Mouse (Mus musculus) brain, embryonic 18.5 days (tissue): ENCODE measurements around the gene Fcer1g.

Experiments
- DNase-seq: peaks from one replicate; pipeline ENCODE4 v3.0.0-alpha.2; 2012; ENCODE audit warnings: low read depth, low spot score

Fcer1g gene

DNA sequence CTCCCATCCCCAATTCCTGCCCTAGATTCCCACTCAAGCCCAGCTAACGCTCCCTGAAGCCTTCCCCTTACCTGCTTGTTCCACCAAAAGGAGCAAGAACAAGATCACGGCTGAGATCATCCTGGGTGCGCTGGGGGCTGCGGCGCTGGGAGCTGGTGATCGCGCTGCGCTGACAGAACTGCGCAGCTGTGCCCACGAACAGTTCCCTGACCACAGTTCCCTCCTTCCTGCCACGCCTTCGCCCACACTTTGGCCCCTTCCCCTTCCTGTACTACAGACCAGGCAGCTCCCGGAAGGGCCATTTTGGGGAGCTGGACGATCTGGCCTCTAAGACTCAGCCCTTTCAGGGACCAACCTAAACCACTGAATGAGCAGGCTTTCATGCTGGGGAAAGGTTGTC, at the start of gene Fcer1g:
Gene Fcer1g (minus strand): TSS at position 240 of the 400 bp plus-strand sequence.
- DNase-seq, result no peak

- no peak for DNase-seq
Measured at GRCm38 (mm10) chr1:171283188-171284160, 49.3 kb upstream of the Fcer1g start.

DNA sequence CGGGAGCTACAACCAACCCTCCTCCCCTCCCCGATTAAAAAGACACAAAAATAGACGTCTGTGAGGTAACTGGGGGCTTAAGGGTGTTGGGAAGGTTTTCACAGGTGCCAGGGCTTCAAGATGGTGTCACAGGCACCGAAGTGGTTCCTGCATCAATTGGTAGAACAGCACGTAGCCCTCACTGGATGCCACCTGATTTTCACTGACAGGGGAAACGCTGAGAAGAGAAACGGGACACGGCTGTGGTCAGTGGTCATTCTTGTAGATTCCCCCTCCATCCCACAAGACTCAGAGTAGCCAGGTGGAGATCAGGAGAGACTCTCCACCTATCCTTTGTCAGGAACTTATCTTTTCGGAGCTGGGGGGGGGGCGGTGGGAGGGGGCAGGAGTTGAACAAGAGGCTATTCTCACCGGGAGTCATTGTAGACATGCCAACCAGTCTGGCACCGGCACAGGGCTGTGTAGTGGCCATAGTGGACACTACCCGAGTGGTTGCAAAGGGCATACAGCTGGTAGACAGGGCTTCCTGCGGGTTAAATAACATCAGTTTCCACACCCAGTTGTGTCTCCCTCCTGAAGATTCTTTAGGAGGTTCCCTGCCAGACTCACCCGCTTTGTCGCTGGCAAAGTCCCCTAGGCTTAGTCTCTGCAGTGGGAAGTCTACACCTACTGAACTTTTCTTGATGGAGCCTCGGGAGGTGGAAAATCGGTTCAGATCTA, 48.1 kb upstream of the Fcer1g start:
- DNase-seq, result no peak

DNA sequence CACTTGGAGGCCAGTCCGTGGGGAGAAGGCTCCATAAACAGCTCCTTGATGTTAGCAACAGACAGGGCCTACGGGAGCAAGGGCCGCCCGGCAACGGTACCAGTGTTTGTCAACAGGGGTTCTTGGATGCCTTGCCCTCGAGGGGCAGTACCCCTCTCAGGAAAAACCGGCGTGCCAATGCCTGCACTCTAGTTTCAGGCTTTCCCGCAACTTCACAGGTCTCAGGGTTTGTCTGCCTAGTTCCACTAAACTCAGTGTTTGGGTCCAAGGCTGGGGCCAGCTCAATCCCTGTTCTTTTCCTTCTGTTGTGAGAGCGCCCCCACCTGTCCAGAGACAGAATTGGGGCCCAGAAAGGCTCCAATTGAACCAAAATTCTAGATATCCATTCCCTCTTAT, 47.4 kb upstream of the Fcer1g start:
- DNase-seq, result no peak

GRCm38 (mm10) chr1:171280916-171281527, 46.9 kb upstream of the Fcer1g start, which contains the start of gene Ppox:
TSS of gene Ppox (minus strand) at chr1:171281186.
- DNase-seq, result peak; percentile 97

DNA sequence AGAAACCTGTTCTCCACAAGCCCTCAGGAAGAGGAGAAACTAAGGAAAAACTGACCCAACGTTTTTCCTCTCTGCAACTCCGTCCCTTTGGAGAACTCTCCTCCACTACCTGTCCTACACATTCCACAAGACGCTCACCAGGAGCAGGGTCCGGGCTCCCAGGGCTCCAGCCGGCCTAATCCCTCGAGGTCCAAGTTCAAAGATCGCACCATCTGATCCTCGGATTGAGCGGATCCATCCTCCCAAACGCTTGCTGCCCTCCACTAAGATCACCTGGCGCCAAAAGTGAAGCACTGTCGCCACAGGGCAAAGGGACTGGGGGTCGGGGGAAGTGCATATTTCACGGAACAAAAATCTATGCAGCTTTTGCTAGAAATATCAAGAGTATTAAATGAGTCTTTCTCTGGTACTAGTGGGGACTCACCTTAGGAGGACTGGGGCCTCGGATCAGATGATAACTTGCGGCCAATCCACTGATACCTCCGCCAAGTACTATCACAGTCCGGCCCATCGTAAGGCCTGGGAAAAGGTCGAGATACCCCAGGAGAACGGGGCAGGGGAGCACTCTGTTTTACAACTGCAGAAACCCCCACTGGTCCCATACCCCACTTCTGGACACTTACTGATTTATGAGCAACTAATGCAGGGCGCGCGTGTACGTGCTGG, 46.2 kb upstream of the Fcer1g start:
- DNase-seq, result no peak

DNA sequence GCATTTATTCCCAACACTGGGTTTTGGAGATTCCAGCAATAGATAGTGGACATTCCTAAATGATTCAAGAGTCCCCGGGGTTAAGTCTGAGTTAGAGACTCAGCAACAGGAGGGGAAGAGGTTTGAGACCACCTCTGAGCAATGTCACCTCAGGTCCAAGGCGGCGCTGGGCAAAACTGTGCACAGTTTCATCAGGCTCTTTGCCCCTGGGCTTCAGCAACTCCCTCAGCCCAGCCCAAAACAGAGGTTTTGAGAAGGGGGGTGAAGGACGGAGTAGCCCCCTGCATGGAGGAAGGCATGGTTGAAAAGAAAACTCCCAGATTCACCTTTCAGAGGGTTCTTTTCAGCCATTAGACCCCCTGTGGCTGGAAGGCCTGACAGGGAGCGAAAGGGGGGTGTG, 45.6 kb upstream of the Fcer1g start:
- no peak for DNase-seq

DNA sequence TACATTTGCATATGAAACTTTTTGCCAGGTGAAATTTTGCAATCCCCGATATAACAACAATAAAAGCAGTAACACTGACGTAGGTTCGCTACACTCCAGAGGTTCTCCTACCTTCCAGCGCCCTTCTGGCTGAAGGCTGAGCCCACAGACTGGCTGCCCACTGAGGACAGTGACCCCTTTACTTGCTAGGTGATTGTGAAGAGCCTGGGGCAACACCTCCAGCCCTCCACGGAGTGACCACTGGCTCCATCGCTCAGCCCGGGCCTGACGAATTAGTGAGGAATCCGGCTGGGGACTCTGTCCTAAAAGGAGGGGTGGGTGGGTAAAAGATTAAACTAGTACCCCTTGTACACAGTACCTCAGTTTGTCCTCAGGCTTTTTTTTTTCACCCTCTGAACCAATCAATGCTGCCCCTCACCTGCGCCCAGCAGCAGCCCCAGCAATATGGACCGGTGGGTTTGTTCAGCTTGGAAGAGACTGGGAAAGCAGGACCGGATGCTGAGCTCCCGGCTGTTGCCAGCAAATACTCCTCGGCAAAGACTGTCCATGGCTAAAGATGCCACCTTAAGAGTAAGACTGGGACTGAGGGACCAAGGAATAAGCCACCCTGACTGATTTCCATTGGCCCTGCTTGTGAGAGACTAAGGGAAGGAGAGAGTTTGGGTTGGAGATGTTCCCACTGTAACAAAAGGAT, 45.0 kb upstream of the Fcer1g start:
- DNase-seq, result no peak

GRCm38 (mm10) chr1:171278436-171278835, 44.3 kb upstream of the Fcer1g start:
- no peak for DNase-seq

DNA sequence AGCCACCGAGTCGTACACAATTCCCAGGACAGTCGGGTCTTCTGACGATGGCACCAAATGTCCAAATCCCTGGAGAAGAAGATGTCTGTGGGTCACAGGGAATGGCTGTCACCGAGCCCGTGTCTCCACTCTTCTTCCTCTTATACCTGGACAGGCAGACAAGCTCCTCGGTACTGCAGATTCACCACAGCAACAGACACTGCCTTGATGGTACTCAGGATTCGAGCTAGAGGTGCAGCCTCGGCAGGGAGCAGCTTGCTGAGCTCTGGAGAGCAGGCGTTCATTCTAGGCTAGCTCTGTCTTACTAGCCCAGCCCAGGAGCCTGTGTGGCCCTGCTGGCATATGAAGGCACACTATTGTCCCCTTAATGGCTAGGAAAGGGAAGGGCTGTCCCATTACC, 43.6 kb upstream of the Fcer1g start:
- no peak for DNase-seq

DNA sequence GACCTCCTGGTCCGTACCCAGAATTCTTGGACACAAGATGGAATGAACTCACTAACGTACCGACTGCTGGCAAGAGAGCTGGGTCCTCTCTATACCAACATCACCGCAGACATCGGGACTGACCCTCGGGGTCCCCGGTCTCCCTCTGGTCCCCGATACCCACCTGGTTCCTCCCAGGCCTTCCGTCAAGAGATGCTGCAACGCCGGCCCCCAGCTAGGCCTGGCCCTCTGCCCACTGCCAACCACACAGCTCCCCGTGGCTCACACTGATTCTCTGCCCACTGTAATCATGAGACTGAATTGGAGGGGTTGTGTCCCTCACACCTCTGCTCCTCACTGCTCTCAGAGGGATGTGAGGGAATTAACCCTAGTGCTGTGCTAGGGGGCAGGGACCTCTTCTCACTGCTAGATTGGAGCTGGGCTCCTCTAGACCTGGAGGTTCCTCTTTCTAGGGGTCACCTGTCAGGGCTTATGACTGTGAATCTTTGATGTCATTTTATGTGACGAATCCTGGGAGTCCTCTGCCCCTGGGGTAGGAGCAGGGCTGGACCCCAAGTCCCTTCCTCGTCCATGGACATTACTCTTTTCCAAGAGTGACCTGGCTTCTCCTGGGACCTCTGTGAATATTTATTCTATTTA, 42.1 kb upstream of the Fcer1g start:
- no peak for DNase-seq

GRCm38 (mm10) chr1:171275144-171275734, 41.1 kb upstream of the Fcer1g start:
- DNase-seq, result no peak

GRCm38 (mm10) chr1:171274171-171274570, 40.0 kb upstream of the Fcer1g start:
- DNase-seq, result no peak

- no peak for DNase-seq
Measured at GRCm38 (mm10) chr1:171272086-171272485, 37.9 kb upstream of the Fcer1g start.

- no peak for DNase-seq
Measured at GRCm38 (mm10) chr1:171271622-171272021, 37.5 kb upstream of the Fcer1g start.

DNA sequence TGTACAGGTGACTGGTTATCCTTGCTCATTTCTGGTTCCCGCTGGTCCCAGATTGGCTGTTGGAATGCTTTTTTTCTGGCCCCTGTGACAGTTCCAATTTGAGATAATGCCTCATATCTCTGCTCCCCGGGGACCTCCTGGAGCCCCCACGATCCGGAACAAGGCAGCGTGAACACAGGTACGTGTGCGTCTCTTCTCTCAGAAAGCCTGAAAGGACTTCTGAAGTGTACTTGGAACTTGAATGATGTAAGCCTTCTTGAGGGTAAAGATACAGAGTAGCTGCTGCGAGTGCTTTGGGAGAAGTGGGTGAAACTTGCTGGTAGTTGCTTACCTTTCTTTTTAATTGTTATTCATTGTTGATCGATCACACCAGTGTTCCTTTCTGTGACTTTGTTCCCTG, 37.0 kb upstream of the Fcer1g start:
- DNase-seq, result no peak

DNA sequence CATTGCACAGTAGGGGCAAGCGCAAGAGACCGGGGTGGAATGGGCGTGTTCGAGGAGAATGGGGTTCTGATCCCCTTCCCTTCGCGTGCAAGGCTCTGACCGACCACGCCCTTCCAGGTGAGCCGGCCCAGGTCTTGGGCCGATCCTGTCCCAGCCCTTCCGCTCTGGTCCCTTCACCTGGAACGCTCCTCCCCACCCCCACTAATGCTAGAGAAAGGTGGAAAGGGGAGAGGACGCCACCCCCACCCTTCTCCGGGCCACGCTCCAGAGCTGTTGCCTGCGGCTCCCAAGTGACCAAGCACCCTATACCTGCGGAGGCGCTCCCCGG, 36.4 kb upstream of the Fcer1g start:
- DNase-seq, result no peak

GRCm38 (mm10) chr1:171269848-171270572, 35.8 kb upstream of the Fcer1g start, which contains the start of gene B4galt3:
TSS of gene B4galt3 (plus strand) at chr1:171270328.
- DNase-seq, result no peak

DNA sequence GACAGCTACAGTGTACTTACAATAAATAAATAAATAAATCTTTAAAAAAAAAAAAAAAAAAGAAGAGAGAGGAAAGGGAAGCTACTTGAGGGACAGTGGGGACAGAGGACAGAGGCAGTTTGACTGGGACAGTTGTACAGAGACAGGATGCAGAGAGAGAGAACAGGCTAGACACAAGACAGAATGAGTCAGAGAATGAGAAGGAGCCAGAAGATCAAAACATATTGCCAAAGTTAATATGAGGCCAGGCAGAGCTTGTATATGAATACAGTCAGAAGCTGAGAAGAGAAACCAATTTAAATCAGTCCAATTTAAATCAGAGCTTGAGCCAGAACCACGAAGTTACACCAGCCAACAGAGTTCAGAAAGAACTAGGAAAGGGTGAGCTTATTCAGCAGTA, 34.2 kb upstream of the Fcer1g start:
- DNase-seq, result no peak
